Mouse (Mus musculus): ENCODE results near the gene Clec4n. TPM values are rescaled to one million over a fixed set of nuclear protein-coding genes. Genes with fewer than 3 reads are reported as not detected.
"Not testable (repeated sequence)": the region's sequence is repeated elsewhere in the genome, so short reads cannot be mapped to it uniquely, and the experiment has no call there.

The Clec4n gene
- not detected for total RNA-seq (2021)
- long read RNA-seq, experiment 1: 0 reads
- long read RNA-seq, experiment 2: 0 reads

DNA sequence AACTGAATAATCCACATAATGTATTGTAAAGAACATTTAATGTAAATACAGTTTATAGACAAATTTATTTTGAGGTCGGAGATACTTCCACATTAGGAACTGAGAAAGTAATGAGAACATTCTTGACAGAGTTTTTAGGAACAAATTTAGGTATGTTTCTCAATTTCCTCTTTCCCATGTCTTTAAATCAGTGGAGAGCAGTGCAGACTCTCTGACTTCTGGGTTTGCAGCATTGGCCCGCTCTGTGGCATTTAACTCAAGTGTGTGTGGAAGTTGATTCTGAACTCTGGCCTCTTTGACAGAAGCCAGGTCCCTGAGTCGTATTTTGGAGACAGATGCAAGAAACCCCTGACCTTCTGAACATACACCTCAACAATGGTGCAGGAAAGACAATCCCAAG, at the start of gene Clec4n:
Gene Clec4n, plus strand, starts transcription at position 200 of the 400 bp plus-strand sequence.
- intact Hi-C loops (cut with DNase I): no loop called here
- DNase-seq (ENCODE audit: low spot score in 2 of 2): no peak

DNA sequence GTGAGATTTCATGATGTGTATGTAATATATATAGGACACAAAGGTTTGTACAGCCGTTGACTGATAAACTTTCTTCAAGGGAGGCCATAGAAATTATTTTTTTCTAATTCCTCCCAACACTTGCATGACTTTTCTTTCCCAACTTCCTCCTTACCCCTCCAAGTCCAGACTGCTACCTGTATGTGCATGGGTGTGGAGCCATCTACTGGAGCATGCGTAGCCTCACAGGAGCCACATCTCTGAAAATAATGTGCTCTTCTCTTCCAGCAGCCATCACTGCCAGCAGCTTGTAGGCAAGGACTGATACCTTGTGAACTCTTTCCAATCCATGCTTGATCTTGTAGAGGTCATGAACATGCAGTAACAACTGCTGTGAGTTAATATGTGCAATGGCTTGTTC, 44.8 kb upstream of the Clec4n start:
- DNase-seq (ENCODE audit: low spot score in 2 of 2): peak in 1 of 2 experiments; percentile 5
- intact Hi-C loops (cut with DNase I): loop anchor here (10.0 kb wide), 1 partner anchor 290 kb away; no protein-coding TSS in a partner anchor

DNA sequence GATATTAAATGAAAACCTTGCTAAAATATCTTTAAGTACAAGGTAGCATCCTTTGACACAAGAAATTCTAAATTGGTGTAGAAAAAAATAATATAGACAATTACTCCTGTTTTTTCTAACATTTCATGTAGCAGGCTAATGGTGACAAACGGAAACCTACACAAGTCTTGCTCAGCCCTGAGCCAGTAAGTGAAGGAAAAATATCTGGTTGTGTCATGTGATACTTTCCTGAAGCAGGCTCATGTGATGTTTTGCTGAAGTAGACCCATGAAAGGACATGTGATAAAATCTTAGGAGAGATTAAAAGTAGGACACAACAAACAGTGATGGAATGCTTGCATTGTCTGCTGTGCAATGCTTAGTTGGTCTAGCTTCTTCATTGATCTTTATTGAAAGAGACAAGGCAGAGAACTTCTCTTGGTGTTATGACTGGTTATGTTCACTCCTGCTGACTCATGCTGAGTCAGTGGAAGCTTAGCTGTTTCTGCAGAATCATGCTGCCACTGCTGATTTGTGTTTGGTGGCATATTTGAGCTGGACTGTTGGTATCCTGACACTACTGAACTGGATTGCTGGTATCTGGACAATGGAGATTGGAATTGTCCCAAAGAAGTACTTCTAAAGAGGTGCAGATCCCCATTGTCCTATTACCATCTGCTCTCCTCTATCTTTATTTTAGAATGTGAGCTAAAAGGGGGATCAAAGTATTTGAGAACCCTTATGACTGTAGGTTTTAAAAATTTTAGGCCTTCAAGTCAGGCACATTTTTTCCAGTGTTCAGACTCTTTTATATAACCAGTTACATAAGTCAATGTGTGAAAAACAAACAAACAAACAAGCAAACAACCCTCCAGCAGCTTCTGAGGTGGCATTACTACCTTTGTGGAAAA, 22.2 kb upstream of the Clec4n start:
- intact Hi-C loops (cut with DNase I): no loop called here
- DNase-seq (ENCODE audit: low spot score in 2 of 2): no peak

DNA sequence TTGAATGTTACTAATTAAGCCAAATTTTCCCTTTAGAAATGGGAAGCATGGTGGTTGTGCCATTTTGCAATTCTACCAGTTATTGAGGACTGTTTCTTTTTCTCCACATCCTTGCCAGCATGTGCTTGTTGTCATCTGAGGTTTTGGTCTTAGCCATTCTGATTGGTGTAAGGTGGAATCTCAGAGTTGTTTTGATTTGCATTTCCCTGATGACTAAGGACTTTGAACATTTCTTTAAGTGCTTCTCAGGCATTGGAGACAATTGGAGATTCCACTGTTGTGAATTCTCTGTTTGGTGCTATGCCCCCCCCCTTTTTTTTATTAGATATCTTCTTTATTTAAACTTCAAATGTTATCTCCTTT, 21.6 kb upstream of the Clec4n start:
- intact Hi-C loops (cut with DNase I); DNase-seq (ENCODE audit: low spot score in 2 of 2): not testable (repeated sequence)

DNA sequence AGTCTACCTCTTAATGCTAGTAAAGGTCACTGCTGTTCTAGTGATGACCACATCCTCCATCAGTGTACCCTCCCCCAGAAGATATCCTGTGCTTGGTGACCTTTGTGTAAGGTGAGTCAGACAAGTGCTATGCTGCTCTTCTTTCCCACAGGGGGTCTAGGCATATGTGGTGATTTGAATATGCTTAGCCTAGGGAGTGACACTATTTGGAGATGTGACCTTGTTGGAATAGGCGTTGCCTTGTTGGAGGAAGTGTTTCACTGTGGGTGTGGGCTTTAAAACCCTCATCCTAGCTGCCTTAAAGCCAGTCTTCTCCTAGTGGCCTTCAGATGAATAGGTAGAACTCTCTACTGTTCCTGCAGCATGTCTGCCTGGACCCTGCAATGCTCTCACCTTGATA, 17.9 kb upstream of the Clec4n start:
- no peak for DNase-seq (ENCODE audit: low spot score in 2 of 2)
- intact Hi-C loops (cut with DNase I): no loop called here

DNA sequence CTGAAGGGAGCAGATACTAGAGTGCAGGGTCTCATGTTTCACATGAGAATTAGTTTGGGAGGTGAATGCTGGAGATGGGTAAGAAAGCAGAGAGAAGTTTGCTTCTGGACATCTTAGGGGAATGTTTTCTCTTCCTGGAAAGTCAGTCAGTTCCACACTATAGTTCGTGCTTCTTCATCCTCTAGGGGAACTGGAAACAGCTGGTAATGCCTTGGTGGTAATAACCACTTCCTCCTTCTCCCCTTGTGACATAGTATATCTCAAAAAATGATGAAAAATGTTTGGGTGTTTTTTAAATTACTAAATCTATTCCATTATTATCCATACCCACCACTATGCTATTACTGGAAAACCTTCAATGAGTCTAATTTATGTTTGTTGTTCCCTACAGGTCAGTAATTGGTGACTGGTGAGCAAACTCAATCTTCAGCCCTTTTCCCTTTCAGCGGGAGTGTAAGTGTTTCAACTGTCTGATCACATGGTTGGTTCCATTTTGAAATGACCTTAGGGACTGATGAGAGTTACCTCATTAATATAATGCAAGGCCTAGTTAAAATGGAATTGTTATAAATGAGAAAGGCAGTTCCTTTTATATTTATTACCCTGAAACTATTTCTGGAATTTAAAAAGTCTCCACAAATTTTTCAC, 2.0 kb upstream of the Clec4n start:
- DNase-seq (ENCODE audit: low spot score in 2 of 2): no peak
- intact Hi-C loops (cut with DNase I): no loop called here

DNA sequence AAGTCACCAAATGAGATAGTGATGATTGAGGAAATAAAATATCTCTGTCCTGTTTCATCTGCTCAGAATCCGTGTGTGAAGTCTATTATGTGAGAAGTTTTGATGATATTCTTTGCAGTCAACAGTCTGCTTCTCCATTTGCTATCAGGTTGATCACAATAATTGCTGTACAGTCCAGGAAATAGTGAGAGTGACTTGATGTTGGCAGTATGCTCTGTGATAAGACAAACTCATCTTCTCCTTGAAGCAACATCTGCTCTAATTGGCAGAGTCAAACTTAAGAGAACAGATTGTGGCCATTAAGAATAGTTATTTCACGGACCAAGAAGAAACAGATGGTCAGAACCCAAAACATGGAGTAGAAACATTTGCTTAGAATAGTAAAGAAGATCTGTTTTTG, 1.5 kb downstream of the Clec4n start:
- intact Hi-C loops (cut with DNase I): no loop called here
- no peak for DNase-seq (ENCODE audit: low spot score in 2 of 2)

DNA sequence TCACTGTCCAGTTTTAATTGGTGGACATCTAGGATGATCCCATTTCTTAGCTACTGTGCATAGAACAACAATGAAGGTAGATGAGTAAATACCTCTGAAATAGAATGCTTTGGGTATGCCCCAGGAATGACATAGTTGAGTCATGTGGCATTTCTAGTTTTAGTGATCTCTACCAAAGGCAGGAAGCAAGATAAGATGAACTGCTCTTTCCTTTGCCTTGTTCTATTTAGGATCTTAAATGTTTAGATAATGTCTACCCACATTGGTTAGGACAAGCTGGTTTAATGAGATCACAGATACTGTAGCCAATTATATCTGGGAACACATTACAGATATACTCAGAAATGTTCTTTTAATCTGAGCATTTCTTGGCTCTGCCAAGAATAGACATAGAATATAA, 7.9 kb downstream of the Clec4n start:
- DNase-seq (ENCODE audit: low spot score in 2 of 2): no peak
- intact Hi-C loops (cut with DNase I): no loop called here

DNA sequence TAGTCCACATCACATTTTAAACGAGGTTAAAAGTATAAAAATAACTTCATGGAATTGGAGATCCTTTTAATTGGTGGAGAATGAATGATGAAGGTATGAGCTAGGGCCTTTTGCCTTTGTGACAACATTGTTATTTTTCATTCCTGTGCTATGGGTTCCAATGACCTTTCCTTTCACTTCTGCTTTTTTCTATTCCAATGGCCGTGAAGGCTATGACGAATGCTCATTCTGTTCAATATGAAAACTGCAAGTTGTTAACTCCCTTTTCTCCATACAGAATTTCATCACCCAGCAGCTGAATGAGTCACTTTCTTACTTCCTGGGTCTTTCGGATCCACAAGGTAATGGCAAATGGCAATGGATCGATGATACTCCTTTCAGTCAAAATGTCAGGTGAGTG, 14.6 kb downstream of the Clec4n start:
- no peak for DNase-seq (ENCODE audit: low spot score in 2 of 2)
- intact Hi-C loops (cut with DNase I): no loop called here

DNA sequence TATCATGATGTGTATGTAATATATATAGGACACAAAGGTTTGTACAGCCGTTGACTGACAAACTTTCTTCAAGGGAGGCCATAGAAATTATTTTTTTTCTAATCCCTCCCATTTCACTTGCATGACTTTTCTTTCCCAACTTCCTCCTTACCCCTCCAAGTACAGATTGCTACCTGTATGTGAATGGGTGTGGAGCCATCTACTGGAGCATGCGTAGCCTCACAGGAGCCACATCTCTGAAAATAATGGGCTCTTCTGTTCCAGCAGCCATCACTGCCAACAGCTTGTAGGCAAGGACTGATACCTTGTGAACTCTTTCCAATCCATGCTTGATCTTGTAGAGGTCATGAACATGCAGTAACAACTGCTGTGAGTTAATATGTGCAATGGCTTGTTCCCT, 19.2 kb downstream of the Clec4n start:
- DNase-seq (ENCODE audit: low spot score in 2 of 2); intact Hi-C loops (cut with DNase I): not testable (repeated sequence)

DNA sequence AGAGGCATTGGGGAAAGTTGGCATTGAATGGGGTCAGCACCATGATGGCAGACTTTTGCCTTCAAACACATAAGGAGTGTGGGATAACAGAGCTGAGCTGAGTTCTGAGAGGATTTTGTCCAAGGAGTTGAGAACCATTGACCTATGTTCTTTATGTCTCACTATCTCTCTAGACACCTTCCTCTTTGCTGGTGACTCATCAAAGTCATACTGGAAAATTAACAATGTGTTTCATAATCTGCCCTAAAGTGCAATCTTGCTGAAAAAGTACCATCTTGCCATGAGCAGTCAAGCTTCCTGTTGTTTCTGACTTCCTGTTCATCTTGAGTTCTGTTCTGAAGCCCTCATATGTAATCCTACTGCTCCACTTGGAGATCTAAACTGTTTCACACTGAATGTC, 23.1 kb downstream of the Clec4n start:
- no peak for DNase-seq (ENCODE audit: low spot score in 2 of 2)
- intact Hi-C loops (cut with DNase I): no loop called here

DNA sequence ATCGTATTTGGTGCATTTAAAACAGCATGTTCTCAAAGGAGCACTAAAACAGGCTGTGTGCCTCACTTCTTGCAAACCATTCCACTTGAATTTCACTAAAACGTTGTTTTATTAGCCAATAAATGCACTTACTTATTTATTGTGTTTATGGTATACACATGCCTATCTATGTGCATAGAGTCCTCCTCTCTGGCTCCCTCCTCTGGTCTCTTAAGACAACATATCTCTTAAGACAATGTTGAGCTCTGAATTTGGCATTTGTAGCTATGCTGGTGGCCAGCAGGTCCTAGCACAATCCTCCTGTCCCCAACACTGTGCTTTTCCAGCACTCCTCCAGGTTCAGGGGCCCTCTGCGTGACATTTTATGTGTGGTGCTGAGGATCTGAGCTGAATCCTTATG, 29.3 kb downstream of the Clec4n start:
- DNase-seq (ENCODE audit: low spot score in 2 of 2): no peak
- intact Hi-C loops (cut with DNase I): no loop called here

DNA sequence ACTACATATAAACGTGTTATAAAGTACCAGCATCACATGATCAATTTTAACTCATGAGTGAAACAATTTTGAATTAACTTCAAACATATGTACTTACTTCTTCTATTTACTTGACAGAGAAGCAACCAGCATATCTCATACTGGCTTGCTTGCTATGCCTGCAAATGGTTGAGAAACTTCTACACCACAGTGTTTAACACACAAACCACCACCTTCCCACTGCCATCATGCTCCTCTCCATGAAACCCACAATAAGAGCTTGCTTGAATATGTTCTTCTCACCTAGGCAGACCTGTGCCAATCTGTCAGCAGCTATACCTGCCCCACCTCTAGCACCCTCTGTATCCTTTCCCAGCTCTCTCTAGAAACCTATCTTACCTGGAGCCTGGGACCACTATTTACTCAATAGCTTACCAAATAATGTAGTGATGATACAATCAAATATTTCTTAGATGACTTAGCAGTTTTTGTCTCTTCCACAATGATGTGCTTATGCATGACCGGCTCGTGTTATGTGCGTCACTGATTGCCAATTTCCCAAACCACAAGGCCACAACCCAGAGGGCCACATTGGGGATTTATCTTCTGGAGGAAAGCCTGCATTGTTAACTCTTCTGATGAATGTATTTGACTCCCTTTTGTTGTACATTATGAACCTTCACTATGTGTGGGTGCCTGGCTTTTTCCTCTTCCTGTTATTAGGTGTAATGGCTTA, 30.4 kb downstream of the Clec4n start:
- no peak for DNase-seq (ENCODE audit: low spot score in 2 of 2)
- intact Hi-C loops (cut with DNase I): no loop called here

DNA sequence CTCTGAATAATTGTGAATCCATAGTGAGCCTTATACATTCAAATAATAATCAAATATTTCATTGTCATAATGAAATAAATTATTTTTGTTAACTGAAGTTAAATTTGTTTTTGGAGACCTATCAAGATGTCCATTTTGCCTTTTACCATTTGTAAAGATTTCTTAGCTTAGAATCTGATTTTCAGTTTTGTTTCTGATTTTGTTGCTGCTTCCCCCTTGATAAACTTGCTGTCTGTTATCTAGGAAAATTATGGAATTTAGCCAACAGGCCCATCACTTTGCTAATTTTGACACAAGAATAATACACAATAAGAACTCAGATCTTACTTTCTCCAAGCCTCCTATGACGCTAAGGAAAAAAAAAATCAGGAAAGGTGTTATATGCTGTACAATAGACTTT, 31.2 kb downstream of the Clec4n start:
- no peak for DNase-seq (ENCODE audit: low spot score in 2 of 2)
- intact Hi-C loops (cut with DNase I): no loop called here

DNA sequence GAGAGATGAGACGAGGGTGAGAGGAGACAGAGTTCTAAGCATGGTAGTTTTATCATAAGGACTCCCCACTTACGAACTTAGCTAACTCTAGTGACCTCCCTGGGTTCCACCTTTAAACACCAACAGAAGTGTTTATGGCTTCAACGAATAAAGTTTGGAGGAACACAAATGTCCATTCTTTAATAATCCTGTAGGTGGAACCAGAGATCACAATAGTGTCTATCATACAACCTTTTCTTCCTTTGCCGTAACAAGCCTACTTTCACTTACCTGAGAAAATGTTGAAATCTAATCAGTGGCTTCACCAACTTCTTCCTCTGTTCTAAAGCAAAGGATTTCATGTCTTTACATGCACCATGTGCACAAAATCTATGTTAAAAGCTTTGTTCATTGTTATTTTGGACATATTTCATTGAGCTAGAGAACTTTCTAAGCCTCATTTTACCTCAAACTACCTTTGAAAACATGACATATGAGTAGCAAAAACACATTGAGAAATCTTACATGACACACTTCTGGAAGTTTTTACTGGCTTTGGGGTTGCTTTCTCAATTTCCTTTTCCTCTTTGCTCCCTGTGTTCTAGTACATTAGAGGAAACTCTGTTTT, 32.0 kb downstream of the Clec4n start, which contains the start of gene Clec4d:
Gene Clec4d, plus strand, starts transcription at position 557 of the 607 bp plus-strand sequence.
- intact Hi-C loops (cut with DNase I): no loop called here
- DNase-seq (ENCODE audit: low spot score in 2 of 2): no peak

DNA sequence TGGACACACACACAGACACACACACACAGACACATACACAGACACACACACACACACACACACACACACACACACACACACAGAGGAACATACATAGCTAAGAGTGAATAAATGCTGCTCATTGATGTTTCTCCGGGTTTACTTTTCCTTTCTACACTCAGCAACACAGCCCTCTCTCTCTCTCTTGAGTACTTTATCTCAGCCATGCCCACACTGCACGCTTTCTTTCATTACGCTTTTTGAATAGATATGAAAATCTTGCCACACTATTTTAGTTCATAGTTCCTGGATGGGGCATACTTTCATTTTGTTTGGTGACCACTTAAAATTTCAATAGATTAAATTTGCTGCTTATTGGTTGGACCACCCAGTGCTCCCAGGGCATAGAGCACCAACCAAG, 34.6 kb downstream of the Clec4n start:
- no peak for DNase-seq (ENCODE audit: low spot score in 2 of 2)
- intact Hi-C loops (cut with DNase I): no loop called here

DNA sequence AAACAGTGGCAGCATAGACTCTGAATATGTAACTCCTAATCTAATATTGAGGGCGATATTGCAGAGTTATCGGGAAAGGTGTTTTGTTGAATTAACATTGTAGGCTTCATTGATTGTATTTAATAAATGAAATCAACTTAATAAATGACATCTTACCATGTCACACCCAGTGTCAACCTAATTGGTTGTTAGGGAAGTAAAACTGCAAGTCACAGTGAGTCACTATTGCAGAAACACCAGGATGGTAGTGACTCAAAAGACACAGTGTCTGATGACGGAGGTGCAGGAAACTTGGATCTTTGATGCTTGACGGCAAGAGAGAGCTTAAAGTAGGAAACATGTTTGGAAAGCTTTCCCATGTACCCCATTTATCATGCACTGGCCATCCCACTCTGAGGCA, 36.2 kb downstream of the Clec4n start:
- intact Hi-C loops (cut with DNase I): no loop called here
- no peak for DNase-seq (ENCODE audit: low spot score in 2 of 2)

DNA sequence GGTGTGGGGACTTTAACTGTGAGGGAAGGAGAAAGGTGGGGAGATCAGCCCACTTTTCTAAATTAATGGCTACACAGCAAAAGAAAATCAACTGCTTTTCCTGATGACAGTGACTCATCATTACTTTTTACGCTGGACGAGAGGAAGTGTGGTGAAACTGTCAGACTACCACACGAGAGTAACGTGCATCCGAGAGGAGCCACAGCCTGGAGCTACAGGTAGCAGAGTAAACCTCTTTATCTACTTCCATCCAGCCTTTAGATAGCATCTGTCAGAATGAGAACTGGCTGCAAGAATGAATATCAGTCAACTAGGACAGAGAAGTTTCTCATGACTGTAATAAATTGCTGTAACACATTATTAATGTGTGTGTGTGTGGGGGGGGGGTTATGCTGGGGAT, 37.3 kb downstream of the Clec4n start:
- DNase-seq (ENCODE audit: low spot score in 2 of 2): no peak
- intact Hi-C loops (cut with DNase I): no loop called here

DNA sequence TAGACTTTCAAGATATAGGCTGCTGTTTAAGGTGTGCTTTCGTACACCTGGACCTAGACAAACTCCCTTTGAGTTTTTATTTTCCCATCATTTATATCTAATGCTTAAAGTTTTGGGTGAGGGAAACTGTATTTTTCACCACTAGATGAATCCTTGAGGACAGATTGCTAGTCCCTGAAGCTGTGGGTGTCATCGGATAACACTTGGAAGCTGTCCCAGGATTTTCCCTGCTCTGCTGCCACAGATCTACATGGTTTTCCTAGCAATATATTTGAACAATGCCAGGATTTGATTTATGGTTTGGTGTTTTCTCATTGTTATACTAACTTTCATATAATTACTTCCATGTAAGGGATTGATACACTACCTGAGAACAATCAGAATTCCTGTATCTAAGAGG, 49.8 kb downstream of the Clec4n start:
- intact Hi-C loops (cut with DNase I): no loop called here
- DNase-seq (ENCODE audit: low spot score in 2 of 2): peak; percentile 6 to 7

DNA sequence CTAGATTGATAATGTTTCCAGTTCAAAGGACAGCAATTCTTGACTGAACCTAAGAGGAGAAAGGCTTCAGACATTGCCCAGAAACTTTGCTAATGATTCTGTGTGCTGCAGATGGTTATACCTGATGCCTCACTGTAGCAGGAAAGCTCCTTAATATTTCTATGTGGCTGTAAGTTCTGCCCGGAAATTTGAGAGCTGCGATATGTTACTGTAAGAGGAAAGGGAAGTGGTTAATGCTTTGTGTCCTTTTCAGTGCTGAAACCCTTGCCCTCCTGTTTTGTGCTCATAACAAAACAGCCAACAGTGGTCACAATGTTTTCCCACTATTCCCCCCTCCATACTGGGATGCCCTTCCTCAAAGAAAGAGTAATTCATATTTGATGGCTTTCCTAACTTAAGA, 56.7 kb downstream of the Clec4n start:
- intact Hi-C loops (cut with DNase I): no loop called here
- DNase-seq (ENCODE audit: low spot score in 2 of 2): no peak
